Mouse (Mus musculus) induced T-regulatory cell, adult 2 months (primary cell): ENCODE results near the gene Stard3.

Experiments
- DNase-seq: peaks from one replicate; pipeline ENCODE4 v3.0.0-alpha.2; 2012; ENCODE audit warnings: low read depth

Stard3 gene

GRCm38 (mm10) chr11:98329081-98329959 lies 28.8 kb upstream of the Stard3 start, which contains the start of gene Neurod2:
Neurod2 (minus strand) TSS chr11:98329648.
- DNase-seq: no peak

DNA sequence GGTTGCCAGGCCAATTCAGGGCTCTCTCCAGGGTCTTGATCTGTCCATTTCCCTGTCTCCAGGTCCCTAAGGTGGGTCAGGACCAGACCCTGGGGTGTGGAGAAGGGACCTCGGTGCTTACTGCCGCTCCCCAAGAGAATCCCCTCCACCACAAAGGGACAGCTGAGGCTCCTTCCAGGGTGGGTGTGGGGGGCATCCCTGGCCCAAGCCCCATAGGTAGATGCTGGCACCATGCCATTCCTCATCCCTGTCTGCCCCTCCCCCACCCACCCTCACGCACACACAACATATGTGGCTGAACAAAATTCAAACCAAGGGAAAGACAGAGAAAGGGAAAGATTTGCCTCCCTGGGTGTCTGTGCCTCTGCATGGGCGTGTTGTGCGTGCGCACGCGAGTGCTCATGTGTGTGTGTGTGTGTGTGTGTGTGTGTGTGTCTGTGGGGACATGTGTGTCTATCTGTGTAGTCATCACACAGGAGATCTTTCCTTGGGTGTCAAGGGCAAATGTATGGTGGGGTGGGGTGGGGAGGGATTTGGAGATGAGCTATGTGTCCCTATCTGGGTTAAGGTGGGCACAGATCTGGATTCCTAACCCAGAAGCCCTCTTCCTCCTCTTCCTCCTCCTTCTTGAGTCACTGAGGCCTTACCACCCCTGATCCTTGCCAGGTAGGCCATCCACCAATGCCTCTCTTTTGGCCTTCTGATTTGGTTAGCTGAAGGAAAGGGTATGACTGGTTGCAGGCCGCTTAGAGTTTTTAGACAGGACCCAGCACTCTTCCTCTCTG lies 28.0 kb upstream of the Stard3 start:
- DNase-seq: no peak

DNA sequence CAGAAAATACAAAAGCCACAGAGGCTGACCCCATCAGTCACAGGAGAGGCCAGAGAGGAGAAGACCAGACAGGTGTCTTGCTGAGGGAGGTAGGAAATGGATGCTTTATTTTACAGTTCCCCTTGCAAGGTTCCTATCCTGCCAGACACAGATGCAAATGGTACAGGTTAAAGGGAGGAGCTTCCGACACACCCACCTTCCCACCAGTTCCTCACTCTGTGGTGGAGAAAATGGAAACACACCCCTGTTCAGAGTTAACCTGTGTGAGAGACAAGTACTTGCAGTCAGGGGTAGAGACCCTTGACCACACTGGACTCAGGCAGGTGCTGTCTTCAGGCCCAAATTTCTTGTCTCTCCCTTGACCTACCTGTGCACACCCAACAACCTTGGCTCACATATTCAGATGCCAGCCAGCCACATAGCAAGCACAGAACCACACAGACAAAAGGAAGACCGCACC lies 27.4 kb upstream of the Stard3 start:
- DNase-seq: no peak

GRCm38 (mm10) chr11:98331401-98331800 lies 26.8 kb upstream of the Stard3 start:
- DNase-seq: no peak

- DNase-seq: no peak
These were observed 26.0 kb upstream of the Stard3 start for GRCm38 (mm10) chr11:98332186-98332585.

DNA sequence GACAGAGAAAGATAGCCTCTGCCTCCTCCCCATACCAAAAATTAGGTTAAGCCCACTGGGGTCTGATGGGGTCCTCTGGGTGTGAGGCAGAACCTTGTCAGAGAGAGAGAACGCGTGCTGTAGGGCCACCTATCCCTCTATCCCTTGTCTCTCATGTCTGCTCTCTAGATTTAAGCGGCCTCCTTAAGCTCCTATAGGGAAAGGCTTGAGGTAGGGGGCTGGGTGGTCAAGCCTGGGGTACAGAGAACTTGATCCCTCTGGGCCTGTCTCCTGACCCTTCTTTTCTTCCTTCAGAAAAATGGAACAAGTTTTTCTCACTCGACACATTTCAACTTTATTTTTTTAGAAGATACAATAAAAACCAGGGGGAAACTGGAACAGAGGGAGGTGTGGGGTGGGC lies 25.3 kb upstream of the Stard3 start:
- no peak for DNase-seq

DNA sequence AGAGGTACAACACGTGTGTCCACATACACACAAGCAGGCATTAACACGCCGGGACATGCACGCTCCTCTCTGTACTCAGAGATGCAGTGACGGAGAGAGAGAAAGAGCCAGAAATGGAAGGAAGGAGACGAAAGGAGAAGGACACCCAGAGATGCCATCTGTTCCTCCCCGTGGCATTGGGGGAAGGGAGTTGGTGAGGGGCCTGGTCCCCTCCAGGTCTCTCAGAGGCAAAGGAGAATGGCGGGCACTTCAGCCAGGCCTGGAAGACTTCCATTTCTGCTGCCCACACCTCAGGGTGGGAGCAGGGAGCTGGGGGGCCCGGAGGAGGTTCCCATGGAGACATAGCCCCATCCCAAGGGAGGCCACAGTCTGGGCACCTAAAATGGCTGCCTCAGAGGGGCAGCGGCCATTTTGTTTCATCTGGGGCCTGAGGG lies 24.9 kb upstream of the Stard3 start:
- DNase-seq: no peak

- no peak for DNase-seq
These were observed 24.0 kb upstream of the Stard3 start for GRCm38 (mm10) chr11:98333981-98334741.

DNA sequence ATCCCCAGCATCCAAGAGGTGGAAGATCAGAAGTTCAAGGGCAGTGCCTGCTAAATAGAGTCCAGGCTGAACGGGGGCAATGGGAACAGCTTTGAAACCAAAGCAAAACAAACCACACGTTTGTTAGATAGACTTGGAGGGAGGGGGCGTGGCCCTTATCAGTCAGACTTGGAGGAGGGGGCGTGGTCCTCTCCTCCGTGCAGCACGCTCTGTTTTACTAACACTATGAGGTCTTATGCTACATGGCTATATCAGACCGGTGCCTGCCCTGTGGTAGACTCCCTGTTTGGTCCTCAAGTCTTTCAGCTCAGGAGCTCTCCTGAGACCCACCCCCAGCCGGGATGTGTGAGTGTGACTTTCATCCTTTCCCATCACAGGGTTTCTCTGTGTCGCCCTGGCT lies 22.9 kb upstream of the Stard3 start:
- DNase-seq: no peak

- DNase-seq: peak; percentile 68
These were observed 21.7 kb upstream of the Stard3 start for GRCm38 (mm10) chr11:98336245-98337107.

GRCm38 (mm10) chr11:98338507-98338961 lies 19.6 kb upstream of the Stard3 start:
- no peak for DNase-seq

DNA sequence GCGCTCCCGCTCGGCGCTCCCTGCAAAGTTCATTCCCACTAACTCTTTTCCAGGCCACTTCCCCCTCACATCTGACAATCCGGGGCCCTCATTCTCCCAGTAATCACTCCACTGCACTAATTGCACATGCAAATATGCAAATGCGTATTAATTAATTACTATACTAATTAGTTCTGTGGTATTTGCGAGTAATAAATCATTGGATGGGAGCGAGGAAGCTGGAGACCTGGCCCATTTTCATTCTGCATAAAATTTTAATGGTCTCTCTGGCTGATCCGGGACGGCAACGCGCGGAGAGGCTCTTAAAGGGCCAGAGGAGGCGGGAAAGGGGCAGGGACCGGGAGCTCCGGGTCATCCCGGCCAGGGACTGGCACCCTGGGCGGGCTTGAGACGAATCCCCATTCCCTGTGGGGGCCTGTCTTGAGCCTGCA lies 19.1 kb upstream of the Stard3 start:
- DNase-seq: no peak

DNA sequence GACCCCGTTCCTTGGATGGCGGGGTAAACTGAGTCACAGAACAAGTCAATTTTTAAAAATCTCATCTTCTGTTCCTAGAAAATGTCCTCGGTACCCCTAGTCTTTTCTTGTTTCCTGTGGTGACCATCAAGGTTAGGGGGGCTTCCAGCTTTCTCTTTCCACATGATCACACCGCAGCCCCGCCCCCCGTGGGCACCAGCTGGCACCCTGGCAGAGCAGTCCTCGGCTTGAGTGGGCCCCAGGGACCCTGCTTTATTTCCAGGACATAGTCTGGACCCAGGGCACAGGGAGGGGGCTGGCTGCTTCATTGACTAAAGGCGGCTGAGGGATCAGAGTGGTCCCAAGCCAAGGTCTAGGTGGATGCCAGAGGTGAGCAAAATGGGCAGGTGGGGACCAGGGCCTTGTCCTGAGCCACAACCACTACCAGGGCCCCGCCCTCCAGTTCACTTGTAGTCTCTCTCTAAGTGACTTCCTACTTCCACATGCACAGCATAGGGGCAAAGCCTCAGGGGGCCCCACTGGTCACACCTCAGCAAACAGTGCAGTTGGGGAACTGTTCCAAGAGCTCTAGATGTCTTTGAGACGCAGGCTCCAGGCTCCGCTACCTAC lies 18.4 kb upstream of the Stard3 start:
- no peak for DNase-seq

DNA sequence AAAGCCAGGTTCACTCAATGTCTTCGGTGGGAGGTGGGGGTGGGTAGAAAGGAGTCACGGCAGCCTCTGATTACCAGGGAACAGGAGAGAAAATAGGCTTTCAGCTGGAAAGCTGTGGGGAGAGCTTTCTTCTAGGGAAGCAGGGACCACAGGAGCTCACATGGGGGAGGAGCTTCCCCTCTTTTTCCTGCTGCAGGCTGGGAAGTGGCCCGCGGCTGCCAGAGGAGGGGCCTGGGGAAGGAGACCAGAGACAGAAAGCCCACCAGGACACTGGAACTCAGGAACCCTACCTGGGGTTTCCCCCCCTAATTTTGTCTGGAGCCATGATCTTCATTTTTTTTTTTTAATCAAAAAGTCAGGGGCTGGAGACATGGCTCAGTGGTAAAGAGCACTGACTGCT lies 17.6 kb upstream of the Stard3 start:
- DNase-seq: no peak

- DNase-seq: no peak
These were observed 17.0 kb upstream of the Stard3 start for GRCm38 (mm10) chr11:98341174-98341573.

GRCm38 (mm10) chr11:98342000-98342945 lies 15.9 kb upstream of the Stard3 start:
- DNase-seq: peak; percentile 94

DNA sequence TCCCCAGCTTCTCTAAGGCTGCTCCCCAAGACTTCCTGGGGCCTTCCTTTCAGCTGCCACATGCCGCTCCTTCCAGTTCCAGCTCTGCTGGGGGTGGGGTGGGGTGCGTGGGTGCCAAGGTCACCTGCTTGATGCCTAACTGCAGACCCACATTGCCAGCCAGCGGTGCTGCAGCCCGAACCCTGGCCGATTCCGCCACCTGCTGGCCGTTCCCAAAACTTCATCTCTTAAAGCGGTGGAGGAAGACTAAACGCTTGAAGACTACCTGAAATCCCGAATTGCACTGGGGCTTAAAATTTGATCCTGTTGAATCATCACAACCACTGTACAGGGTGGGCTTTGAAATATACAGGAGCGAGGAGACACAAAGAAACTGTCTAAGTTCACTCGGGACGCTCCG lies 12.9 kb upstream of the Stard3 start:
- DNase-seq: peak; percentile 85

- no peak for DNase-seq
These were observed 12.0 kb upstream of the Stard3 start for GRCm38 (mm10) chr11:98346168-98346567.

- DNase-seq: no peak
These were observed 10.6 kb upstream of the Stard3 start for GRCm38 (mm10) chr11:98347385-98348082.
